In genomic region chr5:147913241-147913842, GRCm38 (mm10) we compare ENCODE assay signal across 8 mouse cellular contexts. TPM values are rescaled to one million over a fixed set of nuclear protein-coding genes. Genes with fewer than 3 reads are reported as not detected.
A peak's percentile ranks its signal among the peaks of the same experiment; 100 is the strongest.
DNase-seq lines count a peak whose midpoint lies in the region; ATAC-seq lines count a peak whose summit lies in the region.
"Had no signal": no experiment of that assay in that cellular context is flagged by ENCODE, and none has a peak within 500 bp of the region (broad histone marks: within the 10 kb centered on the region; RNA-seq: fewer than 3 reads in every experiment).

No protein-coding gene starts in this region.

- ATAC-seq in kidney, embryonic 15.5 days (replicated peaks; ENCODE audit: low FRiP score), result peak; percentile 83
- peak; percentile 85 for ATAC-seq in lung, embryonic 16.5 days (ENCODE audit: low read depth)

- H3K9ac ChIP-seq in kidney, embryonic 15.5 days, result no peak overlapping the region
- H3K9ac ChIP-seq in lung, embryonic 16.5 days (ENCODE audit: low read length), result peak overlapping the region; percentile 54

- WGBS in kidney, embryonic 15.5 days, result 14% methylated on average over 14 of the region's 14 CpGs
- WGBS in lung, embryonic 16.5 days, result 20% methylated on average over 14 of the region's 14 CpGs

- H3K4me3 ChIP-seq in kidney, embryonic 15.5 days (replicated peaks), result no peak overlapping the region
- H3K4me3 ChIP-seq in lung, embryonic 16.5 days (ENCODE audit: low read length), result no peak overlapping the region

- peaks cover 17% of the 10 kb centered on the region for H3K4me1 ChIP-seq in kidney, embryonic 15.5 days
- peaks cover 17% of the 10 kb centered on the region for H3K4me1 ChIP-seq in lung, embryonic 16.5 days (replicated peaks; ENCODE audit: control insufficient read depth, insufficient read depth, low read length)

- H3K27ac ChIP-seq in kidney, embryonic 15.5 days, result peak overlapping the region; percentile 59
- H3K27ac ChIP-seq in lung, embryonic 16.5 days (ENCODE audit: low read length), result peak overlapping the region; percentile 84

- H3K9me3 ChIP-seq in kidney, embryonic 15.5 days (replicated peaks), result no peaks in the 10 kb centered on the region
- H3K9me3 ChIP-seq in lung, embryonic 16.5 days (ENCODE audit: control insufficient read depth, low read length), result no peaks in the 10 kb centered on the region; the same call in 1 of the 2 replicates

- peaks cover 2% of the 10 kb centered on the region; the same call in 1 of the 2 replicates for H3K27me3 ChIP-seq in kidney, embryonic 15.5 days
- H3K27me3 ChIP-seq in lung, embryonic 16.5 days (ENCODE audit: control insufficient read depth, insufficient read depth, low read depth, low read length), result no peaks in the 10 kb centered on the region

- DNase-seq in ES-CJ7 (ENCODE audit: low read depth, low spot score), result peak; percentile 78
- DNase-seq in ZHBTc4 (ENCODE audit: low read depth, low spot score), result peak; percentile 86
- DNase-seq in layer of hippocampus, adult 11-12 months (ENCODE audit: low spot score), result no peak
- DNase-seq in cerebellum, postnatal 36 days, result no peak
- DNase-seq in natural killer cell, adult 2 months (ENCODE audit: low spot score in 2 of 2), result no peak
- DNase-seq: cerebellum, adult 8-10 months had no signal

- peak overlapping the region; percentile 38 for H3K4me2 ChIP-seq in kidney, embryonic 15.5 days
- H3K4me2 ChIP-seq in lung, embryonic 16.5 days (ENCODE audit: low read depth, low read length), result peak overlapping the region; percentile 37

- no peaks in the 10 kb centered on the region for H3K36me3 ChIP-seq in kidney, embryonic 15.5 days
- H3K36me3 ChIP-seq in lung, embryonic 16.5 days (ENCODE audit: control insufficient read depth, insufficient read depth, low read length), result no peaks in the 10 kb centered on the region

RNA-seq across cellular contexts. Expression of gene Slc46a3, which starts 18.7 kb away (rescaled TPM):
- 2.3 and 2.5 TPM in 2 replicates for polyA plus RNA-seq in kidney, embryonic 15.5 days (2015; fragmentation: Nextera tagmentation; extraction: Ambion mirVana)
- polyA plus RNA-seq in lung, embryonic 16.5 days (2015; fragmentation: Nextera tagmentation; extraction: Ambion mirVana), result 5.0 and 6.2 TPM in 2 replicates

RNA-seq across cellular contexts. Expression of gene Mtus2, which starts 43.8 kb away (rescaled TPM):
- polyA plus RNA-seq in kidney, embryonic 15.5 days (2015; fragmentation: Nextera tagmentation; extraction: Ambion mirVana), result 3.6 and 3.9 TPM in 2 replicates
- polyA plus RNA-seq in lung, embryonic 16.5 days (2015; fragmentation: Nextera tagmentation; extraction: Ambion mirVana), result 9.3 and 9.6 TPM in 2 replicates

RNA-seq across cellular contexts. Expression of gene Pomp, which starts 53.1 kb away (rescaled TPM):
- 481 and 542 TPM in 2 replicates for polyA plus RNA-seq in kidney, embryonic 15.5 days (2015; fragmentation: Nextera tagmentation; extraction: Ambion mirVana)
- polyA plus RNA-seq in lung, embryonic 16.5 days (2015; fragmentation: Nextera tagmentation; extraction: Ambion mirVana), result 464 and 486 TPM in 2 replicates

Comparison
In these comparisons a context has a peak if more than half of its experiments do, and no peak if none do; other contexts are left out.
1. DNase-seq: peak in ES-CJ7 (single experiment) and ZHBTc4 (single experiment); none in layer of hippocampus, adult 11-12 months (single experiment), cerebellum, postnatal 36 days (0 of 2) and natural killer cell, adult 2 months (0 of 2).